Mouse (Mus musculus): ENCODE results near the gene Ndufaf8.

Gene Ndufaf8

GRCm38 (mm10) chr11:120086702-120087152 lies 12.0 kb upstream of the Ndufaf8 start, which contains the start of gene Cep131:
Gene Cep131 (minus strand): TSS chr11:120086827.
- peak; percentile 93 to 98 for DNase-seq (ENCODE audit: low spot score in 2 of 2)

GRCm38 (mm10) chr11:120090661-120091060 lies 8.1 kb upstream of the Ndufaf8 start:
- no peak for DNase-seq (ENCODE audit: low spot score in 2 of 2)

DNA sequence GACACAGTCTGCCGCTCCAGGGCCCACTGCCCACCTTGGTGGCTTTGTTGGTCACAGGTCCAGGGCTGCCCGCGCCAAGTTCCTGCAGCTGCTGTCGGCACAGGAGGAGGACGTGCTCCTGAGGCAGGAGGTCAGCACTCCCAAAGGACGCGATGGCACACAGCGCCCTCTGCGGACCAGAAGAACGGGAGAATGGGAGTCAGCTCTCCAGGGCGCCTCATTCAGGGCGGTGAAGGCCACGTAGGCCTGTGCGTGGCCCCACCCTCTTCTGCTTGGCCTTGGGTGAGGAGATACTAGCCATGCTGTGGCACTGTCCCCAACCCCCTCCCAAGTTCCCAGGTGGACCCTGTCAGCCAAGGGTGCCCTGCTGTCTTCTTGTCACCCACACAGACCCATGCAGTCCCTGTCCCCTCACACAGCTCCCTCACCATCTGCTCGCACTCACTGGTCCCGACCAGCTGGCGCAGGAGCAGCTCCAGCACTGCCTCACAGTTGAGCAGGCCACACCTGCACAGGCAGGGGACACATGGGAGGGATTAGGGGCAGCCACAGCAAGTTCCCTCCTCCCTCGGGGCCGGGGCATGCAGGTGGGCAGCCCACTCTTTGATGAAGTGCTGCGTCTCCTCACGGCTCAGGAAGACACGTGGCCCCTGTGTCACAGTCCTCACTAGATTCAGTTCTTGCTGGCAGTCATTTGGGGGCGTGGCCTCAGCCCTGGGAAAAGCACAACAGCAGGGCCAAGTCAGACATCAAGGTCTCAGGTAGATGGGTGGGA lies 5.7 kb upstream of the Ndufaf8 start:
- no peak for DNase-seq (ENCODE audit: low spot score in 2 of 2)

DNA sequence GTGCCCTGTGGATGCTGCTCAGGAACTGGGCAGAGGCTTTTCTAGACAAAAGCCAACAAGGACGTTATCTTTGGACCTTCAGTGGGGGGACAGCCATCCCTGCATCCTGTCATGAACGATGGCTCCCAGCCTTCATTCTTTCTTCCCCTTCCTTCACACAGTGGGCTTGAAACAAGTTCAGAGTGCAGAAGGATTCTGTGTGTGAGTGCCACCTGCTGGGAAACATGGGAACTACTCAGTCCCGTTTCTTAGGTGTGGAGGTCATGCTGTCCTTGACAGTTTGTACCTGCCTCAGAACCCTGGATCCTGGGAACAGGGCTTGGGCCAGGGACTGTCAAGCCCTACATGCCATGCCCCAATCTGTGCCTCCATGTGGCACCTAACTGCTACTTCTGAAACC lies 2.3 kb downstream of the Ndufaf8 start:
- DNase-seq (ENCODE audit: low spot score in 2 of 2) = peak; percentile 51 to 76

DNA sequence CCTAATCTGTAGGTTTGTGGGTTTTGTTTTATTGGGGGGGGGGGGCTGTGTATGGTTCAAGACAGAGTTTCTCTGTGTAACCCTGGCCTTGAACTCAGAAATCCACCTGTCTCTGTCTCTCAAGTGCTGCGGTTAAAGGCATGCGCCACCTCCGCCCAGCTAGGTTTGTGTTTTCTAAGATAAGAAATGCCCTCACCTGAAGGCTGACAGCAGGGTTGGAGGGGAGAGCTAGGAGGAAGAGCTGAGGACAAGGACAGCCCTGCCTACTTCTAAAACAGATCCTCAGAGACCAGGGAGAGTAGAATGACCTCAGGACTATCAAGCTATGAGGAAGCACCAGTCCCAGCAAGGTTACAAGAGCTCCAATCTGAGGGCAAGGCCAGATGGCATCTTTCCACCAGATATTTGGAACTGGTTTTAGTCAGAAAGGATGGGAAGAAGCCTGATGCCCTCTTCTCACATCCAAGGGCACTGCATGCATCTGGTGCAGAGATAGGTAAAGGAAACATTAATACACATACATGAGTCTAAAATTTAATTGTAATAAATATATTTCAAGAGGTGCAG lies 4.8 kb downstream of the Ndufaf8 start:
- no peak for DNase-seq (ENCODE audit: low spot score in 2 of 2)

GRCm38 (mm10) chr11:120107026-120107425 lies 8.3 kb downstream of the Ndufaf8 start:
- no peak for DNase-seq (ENCODE audit: low spot score in 2 of 2)

DNA sequence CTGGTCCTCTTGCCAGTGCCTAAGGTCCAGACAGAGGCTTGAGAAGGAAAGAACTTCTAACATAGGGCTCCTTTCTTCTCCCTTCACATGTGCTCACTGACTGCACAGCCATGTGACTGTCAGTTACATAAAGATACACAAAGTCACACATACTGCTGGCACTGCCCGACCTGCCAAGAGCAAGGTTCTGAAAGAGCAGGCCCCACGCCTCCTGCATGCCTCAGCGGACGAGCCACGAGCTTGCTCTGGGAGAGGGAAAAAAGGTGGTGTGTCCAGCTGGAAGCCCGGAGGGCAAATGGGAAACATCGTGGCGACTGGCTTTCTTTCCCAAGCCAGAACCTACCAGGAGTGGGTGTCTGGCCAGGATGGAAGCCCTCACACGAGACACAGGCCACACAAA lies 9.1 kb downstream of the Ndufaf8 start:
- no peak for DNase-seq (ENCODE audit: low spot score in 2 of 2)

DNA sequence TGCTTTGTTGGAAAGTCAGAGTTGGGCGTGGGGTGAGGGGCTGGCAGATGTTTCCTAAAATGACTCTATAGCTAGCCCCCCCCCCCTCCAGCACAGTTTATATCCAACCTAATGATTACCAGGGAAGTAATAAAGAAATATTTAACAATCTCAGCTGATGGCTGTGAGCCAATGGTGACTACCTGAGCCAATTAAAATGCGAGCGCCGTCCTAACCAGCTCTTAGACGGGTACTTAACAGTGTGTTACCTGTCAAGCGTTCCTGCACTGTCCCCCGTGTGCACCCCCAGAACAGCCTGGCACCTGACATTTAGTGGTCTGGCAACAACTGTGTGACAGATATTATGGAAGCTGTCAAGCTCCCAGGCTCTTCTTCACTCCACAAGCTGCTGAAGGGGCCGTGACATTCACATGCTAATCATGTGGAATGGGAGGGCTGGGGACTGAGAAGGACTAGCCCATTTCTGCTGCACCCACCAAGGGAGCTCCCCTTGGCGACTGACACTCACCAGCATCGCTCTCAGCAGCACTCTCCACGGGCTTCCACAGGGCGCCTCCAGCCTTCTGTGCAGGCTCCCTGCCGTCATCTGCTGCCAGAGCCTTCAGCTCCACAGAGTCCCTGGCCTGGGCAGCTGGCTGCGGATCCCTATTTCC lies 11.0 kb downstream of the Ndufaf8 start:
- DNase-seq (ENCODE audit: low spot score in 2 of 2) = no peak

DNA sequence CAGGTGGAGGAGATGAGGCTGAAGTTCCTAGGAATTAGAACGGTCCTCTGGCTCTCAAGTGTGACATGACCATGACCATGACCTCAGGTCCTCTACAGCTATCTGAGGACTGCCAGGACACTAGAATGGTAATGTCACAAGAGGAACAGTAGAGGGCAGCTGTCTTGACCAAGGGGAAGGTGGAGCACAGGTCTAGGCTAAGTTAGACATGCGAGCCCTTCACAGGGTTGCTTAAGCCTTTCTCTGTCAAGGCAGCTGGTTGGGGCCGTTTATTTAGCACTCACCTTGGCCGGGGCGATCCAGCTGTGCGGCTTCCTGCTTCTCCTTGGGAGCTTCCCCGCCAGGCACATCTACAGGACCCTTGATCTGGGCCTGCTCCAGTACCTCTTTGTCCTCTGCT lies 11.8 kb downstream of the Ndufaf8 start:
- DNase-seq (ENCODE audit: low spot score in 2 of 2) = no peak

DNA sequence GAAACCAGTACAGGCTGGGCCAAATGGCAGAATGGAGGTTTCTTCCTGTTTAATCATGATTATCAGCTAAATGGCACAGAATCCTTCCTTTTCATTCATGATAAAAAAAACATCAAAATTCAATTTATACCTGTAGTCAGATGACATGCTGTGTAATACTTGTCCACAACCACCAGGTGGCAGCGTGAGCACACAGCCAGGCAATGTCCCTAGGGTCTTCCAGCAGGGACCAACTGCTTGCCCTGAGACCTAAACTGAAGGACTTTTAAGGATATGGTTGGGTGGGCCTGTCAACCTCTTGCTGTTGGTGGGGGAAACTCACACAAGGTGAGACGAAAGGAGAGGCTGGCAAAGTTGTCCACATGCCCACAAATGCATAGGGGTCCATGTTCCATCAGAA lies 12.3 kb downstream of the Ndufaf8 start:
- peak; percentile 36 to 67 for DNase-seq (ENCODE audit: low spot score in 2 of 2)

DNA sequence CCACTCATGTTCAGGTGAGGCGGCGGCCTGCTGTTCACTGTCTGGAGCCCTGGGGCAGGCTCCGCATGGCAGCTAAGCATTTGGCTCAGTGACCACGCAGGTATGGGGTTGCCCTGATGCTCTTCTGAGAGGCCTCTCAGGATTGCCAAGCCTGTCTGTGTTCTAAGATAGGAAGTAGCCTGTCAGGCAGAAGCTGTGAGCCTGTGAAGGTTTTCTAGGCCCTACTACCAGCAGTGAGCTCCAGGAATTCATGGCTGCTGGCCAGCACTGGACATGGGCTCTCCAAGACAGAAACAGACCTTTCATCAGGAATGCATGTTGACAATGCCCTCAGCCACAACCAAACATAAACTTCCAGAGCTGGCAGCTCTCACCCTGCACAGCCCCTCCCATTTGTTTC lies 13.4 kb downstream of the Ndufaf8 start:
- DNase-seq (ENCODE audit: low spot score in 2 of 2) = no peak

DNA sequence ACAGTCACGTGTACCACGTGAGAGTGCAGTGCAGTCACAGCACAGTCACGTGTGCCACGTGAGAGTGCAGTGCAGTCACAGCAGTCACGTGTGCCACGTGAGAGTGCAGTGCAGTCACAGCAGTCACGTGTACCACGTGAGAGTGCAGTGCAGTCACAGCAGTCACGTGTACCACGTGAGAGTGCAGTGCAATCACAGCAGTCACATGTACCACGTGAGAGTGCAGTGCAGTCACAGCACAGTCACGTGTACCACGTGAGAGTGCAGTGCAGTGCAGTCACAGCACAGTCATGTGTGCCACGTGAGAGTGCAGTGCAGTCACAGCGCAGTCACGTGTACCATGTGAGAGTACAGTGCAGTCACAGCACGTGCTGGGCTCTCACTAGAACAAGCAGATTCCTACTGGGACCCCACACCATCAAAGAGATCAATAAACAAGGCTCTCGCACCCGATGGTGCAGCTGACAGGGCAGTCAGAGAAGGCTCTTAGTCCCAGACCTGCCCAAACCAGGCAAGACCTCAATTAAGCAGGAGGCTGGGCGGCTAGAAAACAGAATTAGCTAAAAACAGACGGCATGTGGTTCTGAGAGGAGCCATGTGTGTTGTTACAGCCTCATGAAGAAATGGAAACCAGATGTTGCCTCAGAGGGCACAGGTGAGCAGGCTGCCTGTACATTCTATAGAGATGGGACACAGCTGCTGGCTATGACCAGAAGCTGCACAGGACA lies 15.9 kb downstream of the Ndufaf8 start:
- no peak for DNase-seq (ENCODE audit: low spot score in 2 of 2)

GRCm38 (mm10) chr11:120117626-120118025 lies 18.9 kb downstream of the Ndufaf8 start:
- no peak for DNase-seq (ENCODE audit: low spot score in 2 of 2)

DNA sequence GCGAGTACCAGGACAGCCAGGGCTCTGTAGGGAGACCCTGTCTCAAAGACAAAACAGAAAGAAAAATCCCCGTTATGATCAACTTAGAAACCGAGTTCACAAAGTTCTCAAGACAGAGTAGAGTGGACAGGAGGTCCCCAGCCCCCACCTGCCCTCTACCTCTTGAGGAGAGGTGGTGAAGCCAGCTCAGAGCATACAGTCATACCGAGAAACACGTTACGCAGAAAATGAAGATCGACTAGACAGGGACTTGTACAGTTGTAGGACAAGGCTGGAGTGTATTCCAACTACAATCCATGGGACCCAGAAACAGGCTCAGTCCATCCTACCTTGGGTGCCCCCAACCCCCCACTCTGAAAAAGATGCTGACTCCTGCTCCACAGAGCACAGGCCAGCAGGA lies 20.4 kb downstream of the Ndufaf8 start:
- no peak for DNase-seq (ENCODE audit: low spot score in 2 of 2)

GRCm38 (mm10) chr11:120119936-120120541 lies 21.3 kb downstream of the Ndufaf8 start:
- no peak for DNase-seq (ENCODE audit: low spot score in 2 of 2)

- DNase-seq (ENCODE audit: low spot score in 2 of 2) = peak in 1 of 2 experiments; percentile 60
Observed at GRCm38 (mm10) chr11:120120642-120121420, 22.1 kb downstream of the Ndufaf8 start.

GRCm38 (mm10) chr11:120122126-120122525 lies 23.4 kb downstream of the Ndufaf8 start:
- no peak for DNase-seq (ENCODE audit: low spot score in 2 of 2)

DNA sequence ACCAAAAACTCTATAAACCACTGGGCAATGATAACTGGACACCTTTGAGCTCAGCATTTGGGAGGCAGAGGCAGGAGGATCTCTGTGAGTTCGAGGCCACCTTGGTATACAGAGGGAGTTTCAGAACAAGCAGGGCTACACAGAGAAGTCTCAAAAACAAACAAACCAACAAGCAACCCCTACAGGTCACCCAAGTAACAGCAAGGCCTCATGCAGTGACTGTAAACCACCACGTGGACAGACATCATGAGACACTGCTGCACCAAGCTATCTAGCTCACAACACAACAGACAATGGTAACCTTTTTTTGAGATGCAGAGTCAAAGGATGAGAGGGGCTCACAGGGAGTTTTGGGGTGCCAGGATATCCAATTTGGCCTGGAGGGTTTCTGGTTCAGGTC lies 28.1 kb downstream of the Ndufaf8 start:
- DNase-seq (ENCODE audit: low spot score in 2 of 2) = no peak

DNA sequence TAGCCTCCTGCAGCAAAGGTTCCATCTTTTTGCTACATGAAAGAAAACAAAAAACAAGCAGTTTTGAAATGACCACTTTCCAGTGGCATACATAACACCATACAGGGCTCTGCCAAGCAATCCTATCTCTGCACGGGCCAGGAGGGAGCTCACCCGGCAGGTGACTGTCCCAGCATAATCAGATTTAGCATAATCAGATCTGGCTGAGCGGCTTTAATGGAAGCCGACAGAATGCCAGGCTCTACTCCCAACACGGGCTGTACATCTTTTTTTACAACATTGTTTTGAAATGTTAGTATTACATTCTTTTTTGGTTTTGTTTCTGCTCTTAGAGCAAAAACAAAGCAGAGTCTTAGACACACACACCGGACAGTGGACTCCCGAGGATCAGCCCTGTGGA lies 30.6 kb downstream of the Ndufaf8 start:
- no peak for DNase-seq (ENCODE audit: low spot score in 2 of 2)

DNA sequence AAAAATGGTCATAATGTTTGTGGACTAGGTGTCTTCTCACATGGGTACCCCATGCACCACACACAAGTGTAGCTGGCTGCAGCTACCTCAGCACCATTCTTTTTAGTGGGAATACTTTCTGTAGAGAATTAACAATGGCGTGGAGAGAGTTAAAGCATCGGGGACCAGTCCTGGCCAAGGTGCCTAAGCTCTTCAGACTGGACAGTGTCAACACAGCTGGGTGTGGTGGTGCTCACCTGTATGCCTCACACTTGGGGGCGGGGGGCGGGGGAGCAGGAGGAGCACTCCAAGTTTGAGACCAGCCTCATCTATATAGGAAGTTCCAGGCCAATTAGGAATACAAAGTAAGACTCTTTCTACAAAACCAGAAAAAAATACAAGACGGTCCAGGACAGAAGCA lies 35.4 kb downstream of the Ndufaf8 start:
- DNase-seq (ENCODE audit: low spot score in 2 of 2) = no peak

Measured in spleen, postnatal 10 days (tissue).